Mouse (Mus musculus): ENCODE measurements around the gene Mfsd9.

Gene Mfsd9

GRCm38 (mm10) chr1:40783450-40783849, 7.0 kb downstream of the Mfsd9 start:
- no peak for DNase-seq (ENCODE audit: low read depth, low spot score)

GRCm38 (mm10) chr1:40776763-40777162, 13.7 kb downstream of the Mfsd9 start:
- no peak for DNase-seq (ENCODE audit: low read depth, low spot score)

DNA sequence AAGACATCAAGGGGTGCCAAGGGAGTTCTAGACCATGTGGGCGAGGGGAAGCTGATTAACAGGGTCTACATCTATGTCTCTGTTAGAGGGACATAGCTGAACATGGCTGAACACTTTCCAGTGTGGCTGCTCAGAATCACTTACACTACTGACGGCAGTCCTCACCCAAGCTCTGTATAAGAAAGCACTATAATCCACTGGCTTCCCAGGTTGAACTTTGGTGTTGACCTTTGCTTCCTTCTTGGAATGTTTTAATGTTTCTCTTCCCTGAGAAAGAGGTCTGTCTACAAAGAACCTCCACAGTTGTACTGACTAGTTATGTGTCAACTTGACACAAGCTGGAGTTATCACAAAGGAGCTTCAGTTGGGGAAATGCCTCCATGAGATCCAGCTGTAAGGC, 14.4 kb downstream of the Mfsd9 start:
- DNase-seq (ENCODE audit: low read depth, low spot score) = no peak

DNA sequence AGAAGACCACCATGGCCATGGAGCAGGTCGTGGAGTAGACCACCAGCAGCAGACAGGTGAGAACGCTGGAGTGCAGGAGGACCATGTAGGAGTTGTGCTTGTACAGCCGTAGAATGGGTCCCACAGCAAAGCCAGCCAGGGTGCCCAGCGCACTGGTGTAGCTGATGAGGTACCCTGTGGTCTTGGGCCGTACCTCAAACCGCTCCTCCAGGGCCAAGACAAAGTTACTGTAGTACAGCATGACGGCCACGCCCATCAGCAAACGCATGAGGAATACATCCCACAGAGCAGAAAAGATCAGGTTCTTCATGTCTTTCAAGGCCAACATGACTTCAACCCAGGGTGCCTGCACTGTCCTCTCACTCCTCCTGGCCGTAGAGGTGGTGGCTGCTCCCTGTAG, 16.4 kb downstream of the Mfsd9 start:
- no peak for DNase-seq (ENCODE audit: low read depth, low spot score)

GRCm38 (mm10) chr1:40773234-40773633, 17.3 kb downstream of the Mfsd9 start:
- DNase-seq (ENCODE audit: low read depth, low spot score) = no peak

GRCm38 (mm10) chr1:40771196-40771970, 19.1 kb downstream of the Mfsd9 start:
- no peak for DNase-seq (ENCODE audit: low read depth, low spot score)

DNA sequence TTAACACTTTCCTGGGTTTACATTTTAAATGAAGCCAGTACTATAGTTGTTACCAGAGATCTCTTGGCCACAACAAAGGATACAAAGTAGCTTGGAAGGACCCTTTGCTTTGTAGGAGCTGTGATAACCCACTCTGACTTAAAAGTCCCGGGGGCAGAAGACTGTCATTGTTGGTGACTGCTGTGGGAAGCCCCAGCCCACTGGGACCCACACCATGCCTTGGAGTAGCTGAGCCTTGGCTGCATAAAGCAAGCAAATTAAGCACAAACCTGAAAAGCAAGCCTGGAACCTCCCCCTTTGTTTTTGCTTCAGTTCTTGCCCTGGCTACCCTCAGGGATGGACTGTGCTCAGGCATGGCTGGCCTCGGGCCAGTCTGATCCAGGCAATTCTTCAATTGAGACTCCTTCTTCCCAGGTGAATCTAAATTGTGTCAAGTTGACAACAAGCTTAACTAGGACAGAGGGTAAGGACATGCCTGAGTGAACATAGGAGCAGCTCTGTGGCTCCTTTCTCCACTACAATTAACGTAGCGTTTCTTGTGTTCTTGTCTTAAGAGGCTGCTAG, 21.1 kb downstream of the Mfsd9 start:
- no peak for DNase-seq (ENCODE audit: low read depth, low spot score)

- DNase-seq (ENCODE audit: low read depth, low spot score) = peak; percentile 70
Observed at GRCm38 (mm10) chr1:40768606-40769005, 21.9 kb downstream of the Mfsd9 start.

DNA sequence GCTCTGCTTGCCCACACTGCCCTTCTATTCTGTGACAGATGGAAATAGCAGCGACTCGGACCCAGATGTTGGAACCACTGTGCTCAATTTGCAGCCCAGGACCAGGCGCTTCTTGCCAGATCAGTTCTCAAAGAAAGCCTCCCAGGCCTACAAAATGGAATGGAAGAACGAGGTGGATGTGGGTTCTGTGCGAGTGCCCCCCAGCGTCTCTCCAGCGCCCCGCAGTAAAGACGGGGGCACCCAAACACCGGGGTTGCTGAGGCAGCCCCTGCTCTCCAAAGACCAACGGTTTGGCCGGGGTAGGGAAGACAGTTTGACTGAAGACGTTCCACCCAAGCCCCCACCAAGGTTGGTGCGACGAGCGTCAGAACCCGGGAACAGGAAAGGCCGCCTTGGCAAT, 22.9 kb downstream of the Mfsd9 start:
- no peak for DNase-seq (ENCODE audit: low read depth, low spot score)

- no peak for DNase-seq (ENCODE audit: low read depth, low spot score)
Observed at GRCm38 (mm10) chr1:40765521-40765920, 25.0 kb downstream of the Mfsd9 start.

DNA sequence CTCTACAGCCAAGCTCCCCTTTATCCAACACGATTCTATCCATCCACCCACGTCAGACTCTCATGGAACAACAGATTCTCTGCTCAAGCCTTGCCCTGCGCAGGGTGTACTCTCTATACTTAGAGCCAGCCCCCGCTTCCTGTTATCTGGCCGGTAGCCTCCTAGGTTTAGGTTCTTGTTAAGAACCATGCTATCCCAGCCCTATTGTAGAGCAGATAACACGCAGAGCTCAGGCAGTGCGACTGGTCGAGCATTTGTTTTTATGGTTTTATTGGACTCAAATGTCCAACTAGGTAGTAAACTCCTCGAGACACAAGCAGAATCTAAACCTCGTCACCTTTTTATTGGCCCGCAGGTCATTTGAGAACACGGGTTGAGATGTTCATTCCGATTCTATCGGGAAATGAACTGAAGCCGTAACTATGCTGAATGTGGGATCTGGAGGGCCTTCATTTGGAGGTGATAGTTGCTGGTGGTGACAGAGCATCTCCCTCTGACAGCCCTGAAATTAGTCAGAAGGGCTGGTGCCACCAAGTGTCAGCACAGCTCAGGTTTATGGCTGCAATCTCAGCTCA, 25.7 kb downstream of the Mfsd9 start:
- DNase-seq (ENCODE audit: low read depth, low spot score) = no peak

DNA sequence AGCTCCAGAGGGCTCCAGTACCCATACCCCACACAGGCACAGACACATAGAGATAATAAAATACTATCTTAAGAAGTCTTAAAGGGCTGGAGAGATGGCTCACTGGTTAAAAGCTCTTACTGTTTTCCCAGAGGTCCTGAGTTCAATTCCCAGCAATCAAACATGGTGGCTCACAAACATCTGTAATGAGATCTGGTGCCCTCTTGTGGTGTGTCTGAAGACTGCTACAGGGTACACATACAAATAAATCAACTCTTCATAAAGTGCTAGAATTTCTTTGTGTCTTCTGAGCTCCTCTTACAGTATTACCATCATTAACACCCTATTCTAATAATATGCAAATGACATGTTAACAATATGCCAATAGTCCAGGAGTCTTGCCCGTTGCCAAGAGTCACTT, 26.4 kb downstream of the Mfsd9 start:
- DNase-seq (ENCODE audit: low read depth, low spot score) = no peak

GRCm38 (mm10) chr1:40759751-40760445, 30.6 kb downstream of the Mfsd9 start:
- no peak for DNase-seq (ENCODE audit: low read depth, low spot score)

GRCm38 (mm10) chr1:40746089-40746488, 44.4 kb downstream of the Mfsd9 start:
- no peak for DNase-seq (ENCODE audit: low read depth, low spot score)

DNA sequence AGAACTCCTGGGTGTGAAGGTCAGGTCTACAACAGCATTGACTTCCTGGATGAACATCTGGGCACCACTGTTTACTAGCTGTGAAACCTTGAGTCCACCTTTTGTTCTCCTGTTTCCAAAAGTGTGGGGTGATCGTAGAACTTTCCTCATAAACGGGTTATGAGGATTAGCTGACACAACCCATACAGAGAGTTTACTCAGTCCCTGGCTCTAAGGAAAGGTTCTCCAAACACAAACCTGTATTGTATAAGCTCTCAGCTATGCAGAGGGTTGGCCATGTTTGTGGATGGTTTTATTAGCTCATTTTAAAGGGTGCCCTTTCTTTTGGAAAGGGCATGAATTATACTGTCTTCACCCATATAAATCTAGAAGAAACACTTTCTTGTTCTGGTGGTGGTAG, 49.7 kb downstream of the Mfsd9 start:
- no peak for DNase-seq (ENCODE audit: low read depth, low spot score)

DNA sequence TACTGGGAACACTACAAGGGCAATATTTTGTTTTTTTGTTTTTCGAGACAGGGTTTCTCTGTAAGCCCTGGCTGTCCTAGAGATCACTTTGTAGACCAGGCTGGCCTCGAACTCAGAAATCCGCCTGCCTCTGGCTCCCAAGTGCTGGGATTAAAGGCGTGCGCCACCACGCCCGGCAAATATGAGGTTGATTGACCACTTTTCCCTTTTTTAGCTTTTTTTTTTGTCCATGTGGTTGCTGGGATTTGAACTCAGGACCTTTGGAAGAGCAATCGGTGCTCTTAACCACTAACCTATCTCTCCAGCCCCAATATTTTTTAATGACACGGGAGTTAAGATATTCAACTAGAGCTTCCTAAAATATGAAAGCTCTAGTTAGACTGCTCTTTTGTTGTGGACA, 52.2 kb downstream of the Mfsd9 start:
- peak; percentile 33 for DNase-seq (ENCODE audit: low read depth, low spot score)

DNA sequence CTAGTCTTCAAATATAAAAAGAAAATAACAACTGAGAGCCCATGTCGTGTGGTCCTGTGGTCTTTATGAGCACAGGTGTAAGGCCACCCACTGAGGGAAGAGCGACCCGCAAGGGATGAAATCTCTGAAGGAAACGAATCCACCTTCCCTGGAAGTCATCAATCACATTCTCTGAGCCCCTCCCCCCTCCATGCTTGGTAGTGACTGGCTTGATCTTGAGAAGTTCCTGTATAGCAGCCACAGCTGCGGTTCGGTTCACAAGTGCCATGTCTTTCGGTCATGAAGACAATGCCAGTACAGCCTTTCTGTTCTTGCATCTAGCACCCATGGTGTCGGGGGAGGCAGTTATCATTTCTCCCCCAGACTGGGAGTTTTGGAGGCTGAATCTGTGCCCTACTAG, 52.8 kb downstream of the Mfsd9 start:
- no peak for DNase-seq (ENCODE audit: low read depth, low spot score)

DNA sequence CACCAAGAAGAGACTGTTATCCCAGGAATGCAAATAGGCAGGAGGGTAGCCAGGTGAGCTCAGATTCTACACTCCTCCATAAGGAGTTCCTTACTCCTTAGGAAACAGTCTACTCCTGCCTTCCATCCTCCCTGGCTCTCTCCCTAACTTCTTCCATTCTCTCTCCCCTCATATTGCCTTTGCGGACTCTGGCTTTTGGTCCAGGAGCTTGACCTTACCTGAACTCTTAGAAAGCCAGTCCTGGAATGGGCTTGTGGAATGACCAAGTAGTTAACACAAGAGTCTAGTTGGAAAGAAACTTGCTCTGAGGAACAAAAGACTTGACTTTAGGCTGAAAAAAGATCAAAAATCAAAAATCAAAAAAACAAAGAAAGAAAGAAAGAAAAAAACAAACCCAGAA, 61.9 kb downstream of the Mfsd9 start:
- no peak for DNase-seq (ENCODE audit: low read depth, low spot score)

- no peak for DNase-seq (ENCODE audit: low read depth, low spot score)
Observed at GRCm38 (mm10) chr1:40727404-40727803, 63.1 kb downstream of the Mfsd9 start.

GRCm38 (mm10) chr1:40726051-40726450, 64.4 kb downstream of the Mfsd9 start:
- peak; percentile 6 for DNase-seq (ENCODE audit: low read depth, low spot score)
